Mouse (Mus musculus) liver, adult 2 months (tissue): ENCODE results near the gene Ppp2r2c.

Experiments
- CTCF ChIP-seq: fragments of 200-500 bp; IDR thresholded peaks from 2 replicates; pipeline ENCODE4 v1.5.1; 2011; ENCODE audit warnings: low read depth, low read length, control low read depth
- POLR2A ChIP-seq: fragments of 200-500 bp; IDR thresholded peaks from 2 replicates; pipeline ENCODE4 v1.6.1; 2011; ENCODE audit warnings: low read length, control low read depth; ENCODE audit not compliant: insufficient read depth; ENCODE audit errors: extremely low read depth

- TF ChIP-seq POLR2A, result no peak
- TF ChIP-seq CTCF, result no peak
Observed at GRCm38 (mm10) chr5:36916581-36916980, 48.3 kb downstream of the Ppp2r2c start.
